Mouse (Mus musculus): ENCODE results near the gene Gda. TPM values are rescaled to one million over a fixed set of nuclear protein-coding genes. Genes with fewer than 3 reads are reported as not detected.

Gda gene
- polyA plus RNA-seq, 1 experiment from 2014 or later = 0.10 TPM

DNA sequence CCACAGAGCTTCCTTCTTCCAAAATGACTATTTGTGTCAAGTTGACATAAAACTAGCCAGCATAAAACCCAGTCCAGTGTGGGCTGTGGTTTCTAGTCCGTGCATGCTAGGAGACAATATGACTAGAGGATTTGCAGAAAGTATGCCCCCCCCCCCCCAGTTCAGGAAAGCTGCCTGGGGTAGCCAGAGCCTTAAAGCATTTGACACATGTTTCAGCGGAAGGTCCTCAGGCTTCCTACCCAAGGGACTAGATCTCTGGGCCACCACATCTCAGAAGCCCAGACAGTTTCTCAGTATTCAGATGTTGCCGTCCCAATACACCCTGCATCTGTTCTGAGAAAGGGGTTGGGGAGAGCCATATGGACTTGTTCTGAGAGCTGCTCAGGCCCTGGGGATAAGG lies 89.0 kb downstream of the Gda start:
- Histone ChIP-seq H3K9me3 (no peaks in the 10 kb centered on the region), H3K4me2 (replicated peaks) (no peak overlapping the region), H3K27me3 (replicated peaks) (no peaks in the 10 kb centered on the region), H3K27ac (no peak overlapping the region), H3K36me3 (no peaks in the 10 kb centered on the region), H3K4me1 (no peaks in the 10 kb centered on the region), H3K9ac (no peak overlapping the region), H3K4me3 (no peak overlapping the region)
- no peak for ATAC-seq (ENCODE audit: low FRiP score, low read depth)
- WGBS = 76% methylated on average over 3 of the region's 3 CpGs

GRCm38 (mm10) chr19:21383491-21384226 lies 89.6 kb downstream of the Gda start:
- no peak overlapping the region for H3K4me3 ChIP-seq
- ATAC-seq (ENCODE audit: low FRiP score, low read depth) = no peak
- WGBS = 84% methylated on average over 6 of the region's 6 CpGs

GRCm38 (mm10) chr19:21381696-21382095 lies 91.5 kb downstream of the Gda start:
- WGBS = 64% methylated on average over 2 of the region's 2 CpGs
- ATAC-seq (ENCODE audit: low FRiP score, low read depth) = no peak
- Histone ChIP-seq H3K4me2 (replicated peaks) (no peak overlapping the region), H3K4me1 (no peaks in the 10 kb centered on the region), H3K27me3 (replicated peaks) (no peaks in the 10 kb centered on the region), H3K27ac (no peak overlapping the region), H3K4me3 (no peak overlapping the region), H3K36me3 (no peaks in the 10 kb centered on the region), H3K9me3 (no peaks in the 10 kb centered on the region), H3K9ac (no peak overlapping the region)

More at GRCm38 (mm10) chr19:21383491-21384226, 89.6 kb downstream of the Gda start:
- Histone ChIP-seq H3K9ac (no peak overlapping the region), H3K4me2 (replicated peaks) (no peak overlapping the region), H3K27me3 (replicated peaks) (no peaks in the 10 kb centered on the region), H3K27ac (no peak overlapping the region), H3K4me1 (no peaks in the 10 kb centered on the region), H3K9me3 (no peaks in the 10 kb centered on the region), H3K36me3 (no peaks in the 10 kb centered on the region)

- no peak overlapping the region for H3K4me3 ChIP-seq
- no peaks in the 10 kb centered on the region for H3K36me3 ChIP-seq
- H3K27me3 ChIP-seq (replicated peaks) = no peaks in the 10 kb centered on the region
- no peaks in the 10 kb centered on the region for H3K9me3 ChIP-seq
- no peak overlapping the region for H3K4me2 ChIP-seq (replicated peaks)
- 92% methylated on average over 5 of the region's 5 CpGs for WGBS
- H3K4me1 ChIP-seq = no peaks in the 10 kb centered on the region
- no peak overlapping the region for H3K9ac ChIP-seq
- no peak for ATAC-seq (ENCODE audit: low FRiP score, low read depth)
- H3K27ac ChIP-seq = no peak overlapping the region
Observed at GRCm38 (mm10) chr19:21379195-21379594, 94.0 kb downstream of the Gda start.

GRCm38 (mm10) chr19:21376445-21377218 lies 96.6 kb downstream of the Gda start:
- Histone ChIP-seq H3K27me3 (replicated peaks) (no peaks in the 10 kb centered on the region), H3K4me3 (no peak overlapping the region), H3K9ac (no peak overlapping the region), H3K4me1 (no peaks in the 10 kb centered on the region), H3K36me3 (no peaks in the 10 kb centered on the region), H3K27ac (no peak overlapping the region), H3K4me2 (replicated peaks) (no peak overlapping the region), H3K9me3 (no peaks in the 10 kb centered on the region)
- 83% methylated on average over 4 of the region's 4 CpGs for WGBS
- ATAC-seq (ENCODE audit: low FRiP score, low read depth) = no peak

DNA sequence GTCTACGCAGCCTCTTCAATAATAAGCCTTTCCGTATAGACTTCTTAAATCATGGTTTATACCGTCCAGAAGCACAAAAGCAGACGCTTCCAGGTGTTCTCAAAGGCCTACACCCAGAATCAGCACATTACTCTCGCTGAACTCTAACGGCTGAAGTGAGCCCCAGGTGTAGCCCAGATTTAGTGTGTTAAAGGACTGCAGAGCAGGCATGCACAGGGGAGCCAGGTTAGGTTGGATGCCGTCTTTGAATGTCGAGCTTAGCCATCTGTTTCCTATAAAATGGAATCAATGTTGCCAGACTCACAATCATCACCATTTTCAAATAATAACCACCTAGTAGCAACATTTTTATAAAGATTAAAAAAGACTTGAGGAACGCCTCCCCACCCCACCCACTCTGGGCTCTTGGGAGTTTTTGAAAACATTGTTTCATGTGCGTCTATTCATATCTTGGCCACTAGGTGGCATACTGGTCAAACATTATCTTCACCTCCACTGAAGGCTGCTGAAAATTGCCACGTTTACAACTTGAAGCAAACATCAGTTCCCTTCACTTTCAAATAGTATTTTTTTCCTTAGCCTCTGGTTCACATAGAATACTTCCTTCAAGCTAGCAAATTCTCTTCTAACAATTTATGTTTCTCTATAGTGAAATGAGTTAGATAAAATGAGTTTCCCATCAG lies 100.0 kb downstream of the Gda start:
- 54% methylated on average over 11 of the region's 11 CpGs for whole genome bisulfite sequencing
- Histone ChIP-seq H3K4me2 (replicated peaks) (no peak overlapping the region), H3K9ac (no peak overlapping the region), H3K4me1 (no peaks in the 10 kb centered on the region; the same call in 1 of the 2 replicates), H3K4me3 (no peak overlapping the region), H3K9me3 (no peaks in the 10 kb centered on the region), H3K27me3 (replicated peaks) (no peaks in the 10 kb centered on the region), H3K36me3 (no peaks in the 10 kb centered on the region), H3K27ac (no peak overlapping the region)
- 0 out of 2 replicates have a peak, but pooled peaks have one; percentile 66 for ATAC-seq (ENCODE audit: low FRiP score, low read depth)

GRCm38 (mm10) chr19:21372395-21373072 lies 100.7 kb downstream of the Gda start:
- Histone ChIP-seq H3K4me1 (no peaks in the 10 kb centered on the region; the same call in 1 of the 2 replicates), H3K4me2 (replicated peaks) (no peak overlapping the region), H3K4me3 (no peak overlapping the region), H3K27me3 (replicated peaks) (no peaks in the 10 kb centered on the region), H3K27ac (no peak overlapping the region), H3K9me3 (no peaks in the 10 kb centered on the region), H3K9ac (no peak overlapping the region), H3K36me3 (no peaks in the 10 kb centered on the region)
- 0 out of 2 replicates have a peak, but pooled peaks have one; percentile 22 for ATAC-seq (ENCODE audit: low FRiP score, low read depth)
- WGBS = 84% methylated on average over 12 of the region's 12 CpGs

GRCm38 (mm10) chr19:21371337-21371736 lies 101.9 kb downstream of the Gda start:
- H3K27ac ChIP-seq = no peak overlapping the region
- H3K4me1 ChIP-seq = no peaks in the 10 kb centered on the region; the same call in 1 of the 2 replicates
- H3K4me2 ChIP-seq (replicated peaks) = no peak overlapping the region
- H3K27me3 ChIP-seq (replicated peaks) = no peaks in the 10 kb centered on the region
- H3K9me3 ChIP-seq = no peaks in the 10 kb centered on the region
- H3K9ac ChIP-seq = no peak overlapping the region
- 54% methylated on average over 2 of the region's 2 CpGs for WGBS
- ATAC-seq (ENCODE audit: low FRiP score, low read depth) = no peak
- H3K36me3 ChIP-seq = no peaks in the 10 kb centered on the region
- no peak overlapping the region for H3K4me3 ChIP-seq

DNA sequence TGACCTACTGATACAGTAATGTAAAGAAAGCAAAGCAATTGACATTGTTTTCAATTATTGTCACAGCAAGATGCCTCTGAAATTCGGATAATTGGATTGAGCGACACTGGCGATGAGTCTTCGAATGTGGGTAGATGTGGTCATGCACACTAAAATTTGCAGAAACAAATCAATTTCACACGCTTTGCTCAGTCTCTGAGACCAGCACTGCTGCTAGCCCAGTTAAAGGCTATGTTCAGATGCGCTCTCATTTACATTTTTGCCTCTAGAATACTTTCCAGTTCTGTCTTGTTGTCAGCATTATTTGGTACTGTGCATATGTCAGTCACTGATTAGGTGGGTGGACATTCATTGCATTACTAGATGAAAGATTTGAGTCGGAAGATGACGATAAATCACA lies 102.5 kb downstream of the Gda start:
- H3K4me1 ChIP-seq = no peaks in the 10 kb centered on the region; the same call in 1 of the 2 replicates
- 51% methylated on average over 8 of the region's 8 CpGs for WGBS
- ATAC-seq (ENCODE audit: low FRiP score, low read depth) = peak; percentile 30

GRCm38 (mm10) chr19:21369175-21369574 lies 104.1 kb downstream of the Gda start:
- Histone ChIP-seq H3K27ac (no peak overlapping the region), H3K27me3 (replicated peaks) (no peaks in the 10 kb centered on the region), H3K4me1 (no peaks in the 10 kb centered on the region; the same call in 1 of the 2 replicates), H3K4me3 (no peak overlapping the region), H3K36me3 (no peaks in the 10 kb centered on the region), H3K9me3 (no peaks in the 10 kb centered on the region), H3K9ac (no peak overlapping the region), H3K4me2 (replicated peaks) (no peak overlapping the region)
- no peak for ATAC-seq (ENCODE audit: low FRiP score, low read depth)
- 91% methylated on average over 6 of the region's 6 CpGs for WGBS

More for the DNA sequence above, 102.5 kb downstream of the Gda start:
- H3K27ac ChIP-seq = no peak overlapping the region
- H3K36me3 ChIP-seq = no peaks in the 10 kb centered on the region
- no peaks in the 10 kb centered on the region for H3K9me3 ChIP-seq
- no peaks in the 10 kb centered on the region for H3K27me3 ChIP-seq (replicated peaks)
- no peak overlapping the region for H3K4me2 ChIP-seq (replicated peaks)
- no peak overlapping the region for H3K9ac ChIP-seq
- H3K4me3 ChIP-seq = no peak overlapping the region

GRCm38 (mm10) chr19:21368595-21368994 lies 104.7 kb downstream of the Gda start:
- 86% methylated on average over 4 of the region's 4 CpGs for WGBS
- no peak overlapping the region for H3K4me3 ChIP-seq
- H3K27ac ChIP-seq = no peak overlapping the region
- no peaks in the 10 kb centered on the region for H3K36me3 ChIP-seq
- no peak for ATAC-seq (ENCODE audit: low FRiP score, low read depth)
- no peaks in the 10 kb centered on the region for H3K27me3 ChIP-seq (replicated peaks)
- H3K4me1 ChIP-seq = no peaks in the 10 kb centered on the region; the same call in 1 of the 2 replicates
- H3K4me2 ChIP-seq (replicated peaks) = no peak overlapping the region
- H3K9me3 ChIP-seq = no peaks in the 10 kb centered on the region
- no peak overlapping the region for H3K9ac ChIP-seq

GRCm38 (mm10) chr19:21357792-21358191 lies 115.5 kb downstream of the Gda start:
- H3K9ac ChIP-seq = no peak overlapping the region
- no peak overlapping the region for H3K27ac ChIP-seq
- H3K36me3 ChIP-seq = no peaks in the 10 kb centered on the region
- no peak overlapping the region for H3K4me2 ChIP-seq (replicated peaks)
- H3K9me3 ChIP-seq = no peaks in the 10 kb centered on the region
- no peaks in the 10 kb centered on the region for H3K4me1 ChIP-seq
- no peaks in the 10 kb centered on the region for H3K27me3 ChIP-seq (replicated peaks)
- 94% methylated on average over 6 of the region's 6 CpGs for WGBS
- no peak for ATAC-seq (ENCODE audit: low FRiP score, low read depth)
- H3K4me3 ChIP-seq = no peak overlapping the region

Data from neural tube, embryonic 12.5 days (tissue).